Mouse (Mus musculus): ENCODE data around the gene Sfi1.
"Not testable (repeated sequence)": the region's sequence is repeated elsewhere in the genome, so short reads cannot be mapped to it uniquely, and the experiment has no call there.

GRCm38 (mm10) chr11:3167129-3167528, 26.1 kb downstream of the Sfi1 start:
- TF ChIP-seq TAL1, GATA1 (IDR thresholded peaks at IDR 0.05; ENCODE audit: low read length): not testable (repeated sequence)
